Mouse (Mus musculus) ovary, postnatal 36 days (tissue): ENCODE measurements around the gene Cd209f.
"Not testable (repeated sequence)": the region's sequence is repeated elsewhere in the genome, so short reads cannot be mapped to it uniquely, and the experiment has no call there.

ENCODE experiments used
- DNase-seq: peaks from one replicate; pipeline ENCODE4 v3.0.0; 2022; ENCODE audit warnings: low spot score, mixed read lengths

The Cd209f gene

DNA sequence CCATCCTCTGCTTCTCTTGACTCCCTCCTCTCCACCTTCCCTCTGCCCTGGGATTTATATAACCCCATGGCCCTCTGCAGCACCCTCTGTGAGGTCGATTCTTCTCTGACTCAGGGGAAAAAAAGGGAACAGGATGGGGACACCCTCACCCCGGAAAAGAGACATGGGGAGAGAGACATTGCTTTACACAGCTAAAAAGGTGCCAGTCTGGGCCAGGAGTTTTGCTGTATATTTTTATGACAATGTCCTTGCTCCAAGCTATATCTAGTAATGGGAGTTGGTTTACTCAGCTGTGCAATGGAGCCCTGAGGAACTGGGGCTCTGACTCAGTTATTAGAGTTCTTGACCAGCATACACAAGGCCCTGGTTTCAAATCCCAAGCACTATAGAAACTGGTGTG lies at the start of gene Cd209f:
Gene Cd209f (minus strand): TSS at position 101 of the 400 bp plus-strand sequence.
- DNase-seq: not testable (repeated sequence)

DNA sequence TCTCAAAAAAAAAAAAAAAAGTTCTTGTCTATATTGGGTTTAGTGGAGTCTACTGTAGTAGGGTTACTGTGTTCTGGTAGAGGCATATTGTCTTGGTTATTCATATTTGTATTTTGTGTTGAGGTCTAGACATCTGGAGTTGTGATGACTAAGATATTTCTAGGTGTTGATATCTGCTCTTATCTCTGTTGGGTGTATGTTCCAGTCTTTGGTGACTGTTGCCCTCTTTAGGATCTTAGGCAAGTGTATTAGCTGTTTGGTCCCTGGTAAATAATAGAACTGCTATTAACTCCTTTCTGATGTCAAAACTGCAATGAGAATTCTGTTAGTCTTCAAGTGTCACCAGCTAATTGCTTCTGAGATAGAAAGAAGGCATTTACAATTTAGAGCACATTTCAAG lies 49.2 kb upstream of the Cd209f start:
- DNase-seq: no peak

DNA sequence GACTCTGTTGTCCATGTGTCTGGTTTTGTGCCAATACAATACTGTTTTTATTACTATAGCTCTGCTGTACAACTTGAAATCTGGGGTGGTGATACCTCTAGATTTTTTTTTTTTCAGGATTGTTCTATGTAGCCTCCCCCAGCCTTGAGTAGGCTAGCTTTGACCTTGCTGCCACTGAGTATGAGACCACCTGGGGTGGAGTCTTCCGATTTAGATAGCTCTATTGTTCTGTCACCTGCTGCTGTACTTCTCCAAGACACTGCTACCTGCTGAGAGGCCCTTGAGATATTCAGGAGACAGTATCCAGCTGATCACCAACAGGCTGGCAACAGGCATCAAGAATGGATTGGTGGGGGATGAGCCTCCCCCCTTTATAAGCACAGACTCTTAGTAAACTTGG lies 41.6 kb upstream of the Cd209f start:
- DNase-seq: no peak

DNA sequence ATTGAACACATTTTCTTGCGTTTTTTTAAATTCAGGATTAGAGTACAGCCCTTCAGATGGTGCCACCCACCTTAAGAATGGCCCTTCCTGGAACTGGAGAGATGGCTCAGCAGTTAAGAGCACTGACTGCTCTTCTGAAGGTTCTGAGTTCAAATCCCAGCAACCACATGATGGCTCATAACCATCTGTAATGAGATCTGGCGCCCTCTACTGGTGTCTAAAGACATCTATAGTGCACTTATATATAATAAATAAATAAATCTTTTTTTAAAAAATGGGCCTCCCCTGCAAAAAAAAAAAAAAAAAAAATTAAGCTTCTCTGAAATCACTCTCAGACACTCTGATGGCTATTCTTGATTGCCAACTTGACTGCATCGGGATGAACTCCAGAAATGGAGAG lies 36.1 kb upstream of the Cd209f start:
- no peak for DNase-seq

DNA sequence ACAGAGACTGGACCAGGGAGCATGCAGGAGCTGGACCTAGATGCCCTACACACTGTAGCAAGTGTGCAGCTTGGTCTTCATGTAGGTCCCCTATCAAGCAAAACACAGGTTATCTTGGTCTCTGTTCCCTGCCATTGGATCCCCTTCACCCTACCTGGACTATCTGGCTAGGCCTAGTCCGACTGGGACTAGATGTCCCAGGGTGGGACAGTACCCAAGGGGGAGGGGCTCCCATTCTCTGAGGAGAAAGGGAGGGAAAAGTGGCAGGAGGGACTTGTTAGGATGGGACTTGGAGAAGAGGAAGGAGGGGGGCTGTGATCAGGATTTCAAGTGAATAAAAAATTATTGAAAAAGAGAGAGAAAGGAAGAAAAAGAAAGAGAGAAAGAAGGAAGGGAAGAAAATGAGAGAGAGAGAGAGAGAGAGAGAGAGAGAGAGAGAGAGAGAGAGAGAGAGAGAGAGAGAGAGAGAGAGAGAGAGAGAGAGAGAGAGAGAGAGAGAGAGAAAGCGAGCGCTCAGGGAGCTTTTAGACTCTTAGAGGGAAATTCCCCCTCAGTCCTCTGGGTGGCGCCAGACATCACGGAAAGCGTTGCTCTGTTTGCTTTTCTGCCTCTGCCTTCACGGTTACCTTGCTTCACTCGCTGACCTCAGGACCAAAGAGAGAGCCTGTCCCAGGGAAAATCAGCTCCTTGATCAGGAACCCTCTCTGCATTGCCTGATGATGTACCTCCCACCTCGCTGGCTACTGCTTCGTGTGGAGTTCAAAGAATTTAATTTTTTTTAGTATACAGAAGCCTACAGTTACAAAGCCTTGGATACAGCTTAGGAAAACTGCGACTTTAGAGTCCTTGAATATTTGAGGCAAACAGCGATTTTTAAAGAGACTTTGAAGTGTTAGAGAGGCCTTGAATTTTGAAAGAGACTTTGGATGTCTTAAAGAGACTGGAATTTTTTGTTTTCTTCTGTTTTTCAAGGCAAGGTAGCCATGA lies 34.3 kb upstream of the Cd209f start:
- DNase-seq: peak; percentile 67

DNA sequence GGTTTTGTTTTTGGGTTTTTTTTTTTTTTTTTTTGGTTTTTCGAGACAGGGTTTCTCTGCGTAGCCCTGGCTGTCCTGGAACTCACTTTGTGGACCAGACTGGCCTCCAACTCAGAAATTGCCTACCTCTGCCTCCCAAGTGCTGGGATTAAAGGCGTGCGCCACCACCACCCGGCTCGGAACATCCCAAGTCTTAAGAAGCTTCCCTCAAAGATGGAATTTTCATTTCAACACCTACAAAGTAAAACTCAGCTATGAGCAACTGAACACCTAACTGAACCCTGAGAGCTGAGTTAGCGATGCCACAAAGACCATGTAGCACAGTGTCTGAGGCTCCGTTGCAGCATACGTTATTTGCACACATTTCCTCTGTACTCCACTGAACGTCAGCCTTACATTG lies 28.2 kb upstream of the Cd209f start, which contains the start of gene Cd209g:
Gene Cd209g (plus strand): TSS at position 301 of the 400 bp plus-strand sequence.
- no peak for DNase-seq

DNA sequence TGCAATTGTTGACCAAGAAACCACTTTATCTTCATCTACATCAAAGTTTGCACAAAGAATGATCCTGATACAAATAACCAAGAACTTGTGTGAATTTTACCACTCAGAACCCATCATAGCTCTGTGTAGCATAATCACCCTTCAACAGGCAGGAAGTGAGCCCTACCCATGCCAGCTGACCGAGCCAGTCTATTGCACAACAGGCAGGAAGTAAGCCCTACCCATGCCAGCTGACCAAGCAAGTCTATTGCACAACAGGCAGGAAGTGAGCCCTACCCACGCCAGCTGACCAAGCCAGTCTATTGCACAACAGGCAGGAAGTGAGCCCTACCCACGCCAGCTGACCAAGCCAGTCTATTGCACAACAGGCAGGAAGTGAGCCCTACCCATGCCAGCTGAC lies 17.1 kb downstream of the Cd209f start:
- not testable (repeated sequence) for DNase-seq

DNA sequence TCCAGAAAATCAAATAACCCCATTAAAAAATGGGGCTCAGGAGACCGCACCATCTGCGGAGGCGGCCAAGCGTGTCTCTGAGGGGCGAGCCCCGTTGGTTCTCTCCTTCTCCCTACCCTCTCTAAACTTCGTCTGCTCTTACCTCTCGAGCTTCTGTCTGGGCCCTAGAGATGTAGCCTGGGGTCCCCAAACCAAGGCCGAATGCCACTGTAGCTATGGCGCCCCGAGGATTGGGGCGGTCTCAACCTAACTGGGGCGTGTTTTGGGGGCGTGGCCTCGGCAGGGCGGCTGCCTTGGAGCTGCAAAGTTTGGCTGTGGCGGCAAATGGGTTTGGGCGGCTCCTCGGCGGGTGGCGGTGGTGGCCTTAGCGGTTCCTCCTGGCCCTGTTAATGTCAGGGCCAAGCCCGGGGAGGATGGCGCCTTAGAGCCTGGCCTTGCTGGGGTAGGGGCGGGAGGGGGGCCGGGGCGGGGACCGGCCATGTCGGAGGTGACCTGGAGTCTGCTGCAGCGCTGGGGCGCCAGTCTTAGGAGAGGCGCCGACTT lies 18.4 kb downstream of the Cd209f start:
- not testable (repeated sequence) for DNase-seq
